Mouse (Mus musculus) spleen, adult 18-20 months (tissue): ENCODE measurements around the gene Sipa1l3.

Experiments used
- DNase-seq, 2 experiments: peaks; one replicate each; pipeline ENCODE4 v3.0.0; 2022; ENCODE audit warnings: mixed read lengths in 2 of 2

Sipa1l3 gene

DNA sequence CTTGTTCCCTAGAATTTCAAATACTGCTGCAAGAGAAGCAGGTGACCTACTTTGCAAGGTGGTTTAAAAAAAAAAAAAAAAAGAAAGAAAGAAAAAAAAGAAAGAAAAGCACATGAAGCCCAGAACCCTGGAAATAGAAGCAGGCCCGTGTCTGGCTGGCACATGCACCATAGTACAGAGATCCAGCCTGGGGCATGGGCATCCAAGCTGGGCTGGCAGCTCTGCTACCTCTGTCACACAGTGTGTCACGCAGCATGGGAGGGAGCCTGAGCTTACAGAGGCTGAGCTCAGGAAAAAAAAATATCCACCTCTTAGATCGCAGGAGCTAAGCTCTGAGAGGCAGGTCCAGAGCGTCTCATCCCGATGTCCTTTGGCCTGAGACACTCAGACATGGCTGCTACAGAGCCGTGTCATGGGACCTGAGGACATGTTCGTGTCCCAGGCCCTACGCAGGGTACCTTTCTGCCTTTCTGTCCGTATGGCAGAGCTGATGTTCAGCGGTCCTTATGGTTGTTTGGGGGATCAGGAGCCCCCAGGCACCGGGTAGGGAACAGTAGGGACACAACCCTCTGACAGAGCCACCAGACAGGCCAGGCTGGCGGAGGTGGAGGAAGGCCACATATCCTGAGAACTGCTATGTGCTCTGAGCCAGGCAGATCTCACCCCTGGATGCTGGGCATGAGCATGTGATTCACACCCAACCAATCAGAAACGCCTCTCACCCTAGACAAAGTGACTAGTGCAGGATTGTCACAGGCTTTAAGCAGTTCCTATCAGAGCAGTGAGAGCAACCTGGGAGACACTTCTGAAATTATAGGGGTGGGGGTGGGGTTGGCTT lies 151.1 kb downstream of the Sipa1l3 start:
- no peak for DNase-seq

GRCm38 (mm10) chr7:29364052-29364451 lies 154.4 kb downstream of the Sipa1l3 start:
- no peak for DNase-seq

GRCm38 (mm10) chr7:29361497-29361896 lies 156.9 kb downstream of the Sipa1l3 start:
- DNase-seq = no peak

DNA sequence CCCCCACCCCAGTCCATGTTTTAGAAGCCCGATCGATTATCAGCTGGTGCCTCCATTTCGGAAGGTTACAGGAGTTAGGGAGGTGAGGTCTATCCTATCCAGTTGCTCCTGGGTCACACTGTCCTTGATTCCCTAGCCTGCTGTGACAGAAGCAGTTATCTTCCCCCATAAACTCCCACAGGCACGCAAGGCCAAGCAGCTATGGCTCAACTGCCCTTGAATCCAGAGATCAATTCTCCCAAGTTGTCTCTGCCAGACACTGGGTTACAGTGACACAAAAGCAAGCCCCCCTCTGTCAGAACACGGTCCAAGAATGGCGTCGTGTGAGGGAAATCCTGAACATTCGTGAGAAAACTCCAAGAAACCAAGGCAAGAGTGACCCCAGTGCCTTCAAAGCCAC lies 163.0 kb downstream of the Sipa1l3 start:
- no peak for DNase-seq

DNA sequence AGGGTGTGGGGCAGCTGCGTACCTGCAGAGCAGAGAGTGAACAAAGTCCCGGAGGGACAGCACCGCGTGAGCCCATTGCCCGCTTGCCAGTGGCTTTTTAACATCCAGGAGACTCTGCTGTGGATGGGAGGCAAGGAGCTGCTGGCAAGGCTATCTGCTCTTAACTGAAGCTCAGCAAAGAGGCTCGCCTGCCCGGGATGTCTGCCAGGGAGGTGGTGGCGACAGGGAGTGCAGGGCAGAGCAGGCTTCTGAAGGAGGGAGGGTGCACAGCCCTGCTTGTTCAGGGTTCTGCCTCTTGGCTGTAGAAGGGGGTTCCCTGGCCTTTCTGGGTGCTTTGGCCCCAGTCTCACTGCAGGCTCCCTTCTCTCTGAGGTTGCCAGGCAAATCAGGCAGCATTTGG lies 164.3 kb downstream of the Sipa1l3 start:
- DNase-seq = no peak

- DNase-seq = no peak
Measured at GRCm38 (mm10) chr7:29352246-29352645, 166.2 kb downstream of the Sipa1l3 start.

DNA sequence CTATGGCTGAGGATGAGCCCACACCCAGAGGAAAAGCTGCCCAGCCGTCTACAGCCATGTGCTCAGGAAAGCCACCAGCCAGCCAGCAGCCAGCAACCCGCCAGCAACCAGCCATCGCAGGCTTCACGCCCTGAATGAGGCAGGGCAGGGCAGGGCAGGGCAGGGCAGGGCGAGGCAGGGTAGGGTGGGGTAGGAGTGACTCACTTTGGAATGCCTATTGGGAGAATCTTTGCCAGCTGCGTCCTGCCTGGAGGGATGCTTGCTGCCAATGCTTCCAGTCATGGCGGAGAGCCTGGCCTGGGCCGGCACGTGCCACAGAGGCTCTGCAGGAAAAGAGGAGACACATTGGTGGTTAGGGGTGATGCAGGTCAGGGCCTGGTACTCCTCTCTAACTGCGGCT lies 168.0 kb downstream of the Sipa1l3 start:
- no peak for DNase-seq

DNA sequence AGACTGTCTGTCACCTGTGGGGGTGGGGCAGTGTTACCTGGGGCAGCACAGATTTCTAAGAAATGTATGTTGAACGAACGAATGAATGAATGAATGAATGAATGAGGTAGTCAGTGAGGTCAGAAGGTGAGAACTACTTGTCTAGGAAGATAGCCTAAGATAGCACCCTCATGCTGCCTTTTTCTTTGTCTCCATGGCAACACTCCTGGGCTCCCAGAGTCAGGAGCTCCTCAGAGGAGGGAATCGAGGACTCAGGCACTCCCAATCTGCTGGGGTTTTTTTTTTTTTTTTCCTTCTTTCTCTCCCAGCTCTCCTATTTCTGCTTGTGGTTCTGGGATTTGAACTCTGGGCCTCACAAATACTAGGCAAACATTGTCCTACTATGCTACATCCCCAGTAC lies 172.2 kb downstream of the Sipa1l3 start:
- DNase-seq = no peak

DNA sequence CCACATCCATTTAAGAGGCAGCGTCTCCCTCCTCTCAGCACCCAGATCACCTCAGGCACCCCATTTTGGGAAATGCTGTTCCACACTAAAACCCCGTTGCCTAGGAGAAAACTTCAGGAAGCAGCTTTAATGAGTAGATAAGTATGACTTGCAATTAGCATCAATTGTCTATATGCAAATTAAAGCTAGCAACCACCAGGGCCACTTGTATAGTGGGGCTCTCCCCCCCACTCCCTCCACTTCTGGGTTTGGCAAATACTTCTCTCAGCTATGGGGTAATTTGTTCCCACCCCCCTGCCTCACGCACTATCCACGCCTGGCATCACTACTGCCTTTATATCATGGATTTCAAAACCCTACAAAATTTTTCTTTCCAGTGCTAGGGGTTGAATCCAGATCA lies 172.9 kb downstream of the Sipa1l3 start:
- DNase-seq = no peak

- no peak for DNase-seq
Measured at GRCm38 (mm10) chr7:29343746-29344145, 174.7 kb downstream of the Sipa1l3 start.

GRCm38 (mm10) chr7:29342489-29343092 lies 175.8 kb downstream of the Sipa1l3 start:
- no peak for DNase-seq

- DNase-seq = no peak
Measured at GRCm38 (mm10) chr7:29341722-29342121, 176.7 kb downstream of the Sipa1l3 start.

GRCm38 (mm10) chr7:29340838-29341237 lies 177.6 kb downstream of the Sipa1l3 start:
- DNase-seq = no peak

GRCm38 (mm10) chr7:29340247-29340646 lies 178.2 kb downstream of the Sipa1l3 start:
- no peak for DNase-seq

DNA sequence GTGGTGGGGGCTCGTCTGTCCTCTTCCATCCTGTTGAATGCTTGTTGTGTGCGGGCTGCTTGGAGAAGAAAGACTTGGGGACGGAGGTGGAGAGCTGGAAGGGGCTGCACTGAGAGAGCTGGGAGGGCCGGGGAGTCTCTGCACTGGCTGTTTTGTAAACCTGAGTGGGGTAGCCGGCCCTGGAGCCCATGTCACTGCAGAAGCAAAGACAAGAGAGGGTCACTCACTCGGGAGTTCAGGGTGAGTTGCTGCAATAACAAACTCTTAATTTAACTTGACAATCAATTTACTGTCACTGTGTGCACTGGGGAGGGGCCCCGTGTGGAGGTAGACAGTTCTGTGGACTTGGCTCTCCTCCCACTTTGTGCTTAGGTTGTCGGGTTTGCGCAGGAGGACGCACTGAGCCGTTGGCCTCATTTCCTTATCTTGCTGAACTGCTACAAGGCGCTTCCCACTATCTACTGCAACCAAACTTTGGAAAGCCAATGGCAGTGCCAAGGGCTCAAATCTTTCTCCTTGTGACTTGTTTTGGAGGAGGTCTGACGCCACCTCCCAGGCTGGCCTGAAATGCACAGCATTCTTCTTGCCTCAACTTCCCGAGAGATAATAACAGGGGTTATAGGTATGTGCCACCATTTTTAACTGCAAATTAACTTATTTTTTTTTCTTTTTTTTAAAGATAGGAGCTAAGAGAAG lies 179.3 kb downstream of the Sipa1l3 start:
- no peak for DNase-seq

DNA sequence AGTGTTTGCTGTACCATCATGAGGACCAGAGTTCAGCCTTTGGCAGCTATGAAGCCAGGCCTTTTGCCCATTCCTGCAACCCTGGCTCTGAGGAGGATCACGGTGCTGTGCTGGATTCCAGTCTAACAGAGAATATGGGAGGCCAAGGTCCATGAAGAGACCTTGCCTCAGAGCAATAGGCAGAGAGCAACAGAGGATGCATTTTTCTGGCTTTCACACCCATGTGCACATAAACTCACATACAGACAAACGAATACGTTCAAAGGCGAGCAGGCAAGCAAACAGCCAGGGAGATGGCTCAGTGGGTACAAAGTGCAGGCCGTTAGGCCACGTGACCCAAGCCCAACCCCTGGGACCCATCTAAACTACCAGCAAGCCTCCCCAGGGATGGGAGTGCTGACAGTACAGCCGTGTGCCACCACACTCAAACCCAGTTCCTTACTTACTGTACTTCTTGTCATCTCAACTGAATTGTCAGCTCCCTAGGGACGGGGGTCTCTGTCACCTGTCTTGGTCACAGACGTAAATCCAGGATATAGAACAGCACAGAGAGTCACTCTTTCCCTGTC lies 180.0 kb downstream of the Sipa1l3 start:
- no peak for DNase-seq

- no peak for DNase-seq
Measured at GRCm38 (mm10) chr7:29337766-29338165, 180.7 kb downstream of the Sipa1l3 start.

DNA sequence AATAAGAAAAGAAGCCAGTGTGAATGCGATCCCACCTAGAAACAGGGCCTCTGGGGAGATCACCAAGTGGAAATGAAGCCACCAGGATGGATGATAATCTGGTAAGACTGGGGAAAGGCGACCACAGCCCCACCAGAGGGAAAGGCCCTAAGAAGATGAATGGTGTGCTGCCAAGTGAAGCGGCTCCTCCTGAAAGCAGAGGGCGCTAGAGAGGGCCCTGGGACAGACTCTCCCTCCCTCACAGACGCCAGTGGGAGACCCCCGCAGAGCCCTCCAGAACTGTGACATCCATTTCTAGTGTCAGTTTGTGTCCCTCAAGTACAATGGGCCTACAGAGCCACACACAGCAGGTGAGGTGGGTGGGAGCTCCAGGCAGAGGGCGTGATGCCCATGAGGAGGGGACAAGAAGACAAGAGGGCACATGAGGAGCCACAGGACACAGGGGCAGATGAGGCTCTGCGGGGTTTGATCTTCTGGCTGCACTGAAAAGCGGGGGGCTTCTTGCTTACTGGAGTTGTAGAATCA lies 181.6 kb downstream of the Sipa1l3 start:
- no peak for DNase-seq

GRCm38 (mm10) chr7:29335841-29336671 lies 182.4 kb downstream of the Sipa1l3 start:
- no peak for DNase-seq

GRCm38 (mm10) chr7:29335276-29335675 lies 183.2 kb downstream of the Sipa1l3 start:
- no peak for DNase-seq

DNA sequence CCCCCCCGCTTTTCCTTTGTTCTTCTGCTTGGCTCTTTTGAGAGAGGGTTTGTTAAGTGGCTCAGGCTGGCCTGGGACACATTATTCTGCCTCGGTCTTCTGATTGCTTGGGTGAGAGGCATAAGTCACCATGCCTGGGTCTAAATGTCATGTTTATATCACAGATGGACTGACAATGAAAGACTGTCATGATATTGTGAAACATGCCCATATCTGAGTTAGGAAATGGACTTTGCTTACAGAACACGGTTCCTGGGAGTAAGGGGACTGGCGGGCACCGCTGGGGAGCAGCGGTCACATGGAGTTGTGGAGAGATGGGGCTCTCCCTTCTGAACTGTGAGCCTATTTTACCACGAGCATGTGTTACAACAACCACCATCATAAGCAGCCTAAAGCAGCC lies 184.3 kb downstream of the Sipa1l3 start:
- no peak for DNase-seq

DNA sequence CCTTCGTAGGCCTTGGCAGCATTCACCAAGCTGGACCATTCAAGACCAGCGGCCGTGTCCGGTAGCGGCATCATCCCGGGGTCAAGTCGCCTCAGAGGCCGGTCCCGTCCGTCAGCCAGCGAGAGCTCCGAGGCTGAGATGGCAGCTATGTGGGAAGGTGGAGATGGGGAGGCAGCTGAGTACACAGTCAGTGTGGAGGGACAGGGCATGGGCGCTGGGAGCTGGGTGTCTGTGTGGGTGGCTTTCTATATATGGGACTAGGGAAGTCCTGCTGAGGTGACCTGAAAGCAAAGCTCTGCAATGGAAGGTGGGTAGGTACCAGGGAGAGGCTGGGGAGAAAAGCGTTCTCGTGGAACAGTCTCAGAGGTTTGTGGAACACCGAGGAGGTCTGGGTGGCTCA lies 189.5 kb downstream of the Sipa1l3 start:
- no peak for DNase-seq
